Mouse (Mus musculus) left cerebral cortex, postnatal 10 days (tissue): Measurements from ENCODE around the gene Sh3gl1. TPM values are rescaled to one million over a fixed set of nuclear protein-coding genes. Genes with fewer than 3 reads are reported as not detected.

Experiments
- total RNA-seq, 2 experiments: library from RNA; stranded (reverse); gene quantifications; 2 replicates each; pipeline ENCODE4 v1.2.3; 2021

Gene Sh3gl1
- total RNA-seq, 2 experiments from 2014 or later, result 53.7 TPM

Other genes starting within 250 kb of the Sh3gl1 start
- gene Zfp119a, start 157.7 kb downstream of the Sh3gl1 start, total RNA-seq, result 1 to 10 TPM; 8.5 to 9.1 TPM
- 1 to 10 TPM; 7.0 to 8.5 TPM for gene Zfp959, start 144.5 kb downstream of the Sh3gl1 start, total RNA-seq
- gene Zfp119b, start 87.1 kb downstream of the Sh3gl1 start, total RNA-seq, result 1 to 10 TPM; 3.2 to 5.3 TPM
- 1 to 10 TPM; 2.8 to 4.2 TPM for gene Ebi3, start 84.0 kb downstream of the Sh3gl1 start, total RNA-seq
- 10 to 100 TPM; 12.7 to 16.5 TPM for gene Yju2, start 77.5 kb downstream of the Sh3gl1 start, total RNA-seq
- 10 to 100 TPM; 50.3 to 57.4 TPM for gene Shd, start 66.2 kb downstream of the Sh3gl1 start, total RNA-seq
- gene Fsd1, start 50.1 kb downstream of the Sh3gl1 start, total RNA-seq, result 100 to 1,000 TPM in 1 of 2 experiments, 10 to 100 TPM in 1; 99.7 to 111 TPM
- 1 to 10 TPM; 4.4 TPM for gene Stap2, start 31.1 kb downstream of the Sh3gl1 start, total RNA-seq
- gene Mpnd, start 30.9 kb downstream of the Sh3gl1 start, total RNA-seq, result 100 to 1,000 TPM; 111 to 115 TPM
- 1 to 10 TPM; 5.1 to 5.7 TPM for gene Chaf1a, start 3.8 kb upstream of the Sh3gl1 start, total RNA-seq
- 10 to 100 TPM; 79.8 to 87.9 TPM for gene Ubxn6, start 38.4 kb upstream of the Sh3gl1 start, total RNA-seq
- 100 to 1,000 TPM in 1 of 2 experiments, 10 to 100 TPM in 1; 96.5 to 104 TPM for gene Hdgfl2, start 43.0 kb upstream of the Sh3gl1 start, total RNA-seq
- gene Plin4, start 73.2 kb upstream of the Sh3gl1 start, total RNA-seq, result 1 to 10 TPM in 1 of 2 experiments, under 1 TPM in 1; 0.14 to 1.4 TPM
- gene Plin5, start 81.0 kb upstream of the Sh3gl1 start, total RNA-seq, result 1 to 10 TPM in 1 of 2 experiments, under 1 TPM in 1; 0.75 to 1.2 TPM
- gene Lrg1, start 85.4 kb upstream of the Sh3gl1 start, total RNA-seq, result under 1 TPM; 0.49 to 0.79 TPM
- gene Sema6b, start 103.7 kb upstream of the Sh3gl1 start, total RNA-seq, result 100 to 1,000 TPM; 119 to 123 TPM
- 10 to 100 TPM in 1 of 2 experiments, 1 to 10 TPM in 1; 9.3 to 11.1 TPM for gene Tnfaip8l1, start 125.8 kb upstream of the Sh3gl1 start, total RNA-seq
- 10 to 100 TPM; 49.4 to 51.4 TPM for gene Mydgf, start 147.3 kb upstream of the Sh3gl1 start, total RNA-seq
- gene Dpp9, start 182.3 kb upstream of the Sh3gl1 start, total RNA-seq, result 10 to 100 TPM; 43.8 to 44.8 TPM
- 10 to 100 TPM; 45.4 TPM for gene Fem1a, start 220.2 kb upstream of the Sh3gl1 start, total RNA-seq
- 1 to 10 TPM; 4.0 to 4.2 TPM for gene Ticam1, start 240.2 kb upstream of the Sh3gl1 start, total RNA-seq